16 mouse cellular contexts compared by ENCODE assay signal in the genomic region with DNA sequence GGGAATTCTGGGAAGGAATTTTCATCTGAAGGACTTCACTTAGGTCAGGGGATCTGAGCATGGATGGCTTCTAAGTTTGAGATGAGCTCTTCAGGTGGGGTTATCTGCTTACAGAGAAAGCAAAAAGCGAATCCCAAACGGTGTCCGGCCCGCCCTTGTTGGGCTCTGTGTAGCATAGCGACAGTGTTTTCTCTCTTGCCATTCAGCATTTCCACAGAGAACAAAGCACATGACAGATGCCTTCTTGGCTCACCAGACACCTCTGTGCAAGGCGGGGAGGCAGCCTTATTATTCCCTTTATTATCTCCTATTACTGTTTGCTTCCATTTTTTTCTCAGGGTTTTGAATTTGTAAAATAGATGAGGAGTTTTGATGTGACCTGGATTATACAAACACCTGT.
DNase-seq lines count a peak whose midpoint lies in the region; ATAC-seq and TF ChIP-seq lines count a peak whose summit lies in the region.
"Had no signal": no experiment of that assay in that cellular context is flagged by ENCODE, and none has a peak within 500 bp of the region (broad histone marks: within the 10 kb centered on the region; RNA-seq: fewer than 3 reads in every experiment).

No protein-coding gene starts in this region.

- no peak for TF ChIP-seq CTCF in brain, embryonic 14.5 days (IDR thresholded peaks at IDR 0.05; ENCODE audit: borderline replicate concordance, extremely low read depth, insufficient read depth, insufficient read length)

- 29% methylated on average over 6 of the region's 6 CpGs for WGBS in hindbrain, embryonic 13.5 days
- 39% methylated on average over 6 of the region's 6 CpGs for WGBS in midbrain, embryonic 16.5 days

- no peaks in the 10 kb centered on the region for H3K27me3 ChIP-seq in hindbrain, embryonic 13.5 days
- no peaks in the 10 kb centered on the region for H3K27me3 ChIP-seq in midbrain, embryonic 16.5 days (ENCODE audit: control insufficient read depth, insufficient read depth, low read depth, low read length)
- H3K27me3 ChIP-seq: limb, embryonic 15.5 days had no signal

- peak; percentile 86 for DNase-seq in brain, embryonic 14.5 days (ENCODE audit: low read depth)
- DNase-seq in embryo, embryonic 10.5 days (ENCODE audit: low spot score) = peak; percentile 9
- DNase-seq in c-Kit-positive CD71-positive TER-119-positive erythroid progenitor cells, embryonic 14.5 days (ENCODE audit: low spot score) = no peak
- no peak for DNase-seq in kidney, adult 18-20 months
- DNase-seq: adrenal gland, adult 8-10 months; gastrocnemius, adult 2 months; heart, adult 18-20 months; liver, postnatal 0 days; lung, postnatal 4 days had no signal

- no peaks in the 10 kb centered on the region for H3K9me3 ChIP-seq in hindbrain, embryonic 13.5 days
- no peaks in the 10 kb centered on the region for H3K9me3 ChIP-seq in midbrain, embryonic 16.5 days (replicated peaks; ENCODE audit: control insufficient read depth, low read length, poor library complexity, severe bottlenecking)
- H3K9me3 ChIP-seq: limb, embryonic 15.5 days had no signal

- TF ChIP-seq POLR2A in brain, embryonic 14.5 days (IDR thresholded peaks at IDR 0.05; ENCODE audit: borderline replicate concordance, extremely low read depth, insufficient read depth, insufficient read length, poor library complexity, severe bottlenecking) = no peak

- H3K4me3 ChIP-seq in hindbrain, embryonic 13.5 days = no peak overlapping the region
- H3K4me3 ChIP-seq in midbrain, embryonic 16.5 days (ENCODE audit: low read depth, low read length) = no peak overlapping the region
- H3K4me3 ChIP-seq: gastrocnemius, adult 2 months; layer of hippocampus, adult 2 months; limb, embryonic 15.5 days had no signal

- H3K36me3 ChIP-seq in hindbrain, embryonic 13.5 days = no peaks in the 10 kb centered on the region
- no peaks in the 10 kb centered on the region for H3K36me3 ChIP-seq in midbrain, embryonic 16.5 days (ENCODE audit: control insufficient read depth, insufficient read depth, low read length)
- H3K36me3 ChIP-seq: limb, embryonic 15.5 days had no signal

- no peak overlapping the region for H3K9ac ChIP-seq in hindbrain, embryonic 13.5 days
- no peak overlapping the region for H3K9ac ChIP-seq in midbrain, embryonic 16.5 days (ENCODE audit: low read depth, low read length)
- H3K9ac ChIP-seq: limb, embryonic 15.5 days; liver, postnatal 0 days had no signal

- H3K4me2 ChIP-seq in hindbrain, embryonic 13.5 days = no peak overlapping the region
- no peak overlapping the region for H3K4me2 ChIP-seq in midbrain, embryonic 16.5 days (ENCODE audit: low read length)
- H3K4me2 ChIP-seq: limb, embryonic 15.5 days had no signal

- peaks cover 17% of the 10 kb centered on the region for H3K4me1 ChIP-seq in hindbrain, embryonic 13.5 days (replicated peaks)
- H3K4me1 ChIP-seq in midbrain, embryonic 16.5 days (ENCODE audit: control insufficient read depth, insufficient read depth, low read length) = peaks cover 10% of the 10 kb centered on the region
- H3K4me1 ChIP-seq: limb, embryonic 15.5 days had no signal

- H3K27ac ChIP-seq in hindbrain, embryonic 13.5 days = no peak overlapping the region; the same call in 1 of the 2 replicates
- no peak overlapping the region for H3K27ac ChIP-seq in midbrain, embryonic 16.5 days (ENCODE audit: low read length)
- H3K27ac ChIP-seq: gastrocnemius, adult 2 months; kidney, postnatal 0 days; limb, embryonic 15.5 days had no signal

- peak; percentile 84 for ATAC-seq in hindbrain, embryonic 13.5 days (ENCODE audit: low FRiP score)
- ATAC-seq in midbrain, embryonic 16.5 days = peak; percentile 81
- ATAC-seq in inflammation-experienced regulatory T-cells, adult 6 months = no peak
- ATAC-seq: CD4-positive, CD25-positive, alpha-beta regulatory T cell, adult 4 months; liver, postnatal 0 days had no signal

Comparison
In these comparisons a context has a peak if more than half of its experiments do, and no peak if none do; other contexts are left out.
1. DNase-seq: peak in brain, embryonic 14.5 days (single experiment) and embryo, embryonic 10.5 days (single experiment); none in c-Kit-positive CD71-positive TER-119-positive erythroid progenitor cells, embryonic 14.5 days (single experiment) and kidney, adult 18-20 months (single experiment).